Mouse (Mus musculus) midbrain, postnatal 0 days (tissue): ENCODE results near the gene Agk. TPM values are rescaled to one million over a fixed set of nuclear protein-coding genes. Genes with fewer than 3 reads are reported as not detected.
A peak's percentile ranks its signal among the peaks of the same experiment; 100 is the strongest.

ENCODE experiments used
- ATAC-seq: fragments of 200-750 bp; cut with Nextera tagmentation; 2 replicates; pipeline ENCODE4 v1.8.0; 2017; ENCODE audit warnings: moderate number of reproducible peaks, mild to moderate bottlenecking, moderate TSS enrichment, moderate library complexity; ENCODE audit not compliant: low FRiP score
- DNase-seq: peaks from one replicate; pipeline ENCODE4 v3.0.0-alpha.2; 2015; ENCODE audit warnings: low spot score
- H3K27ac ChIP-seq: fragments of 300-500 bp; sonication (generic); 2 replicates; pipeline ENCODE4 v1.5.1; 2014; ENCODE audit warnings: low read depth, mild to moderate bottlenecking, low read length, mixed read lengths
- H3K27me3 ChIP-seq: fragments of 300-500 bp; sonication (generic); 2 replicates; pipeline ENCODE4 v1.6.1; 2014; ENCODE audit warnings: low read length, control low read depth, mixed read lengths; ENCODE audit not compliant: insufficient read depth
- H3K36me3 ChIP-seq: fragments of 300-500 bp; sonication (generic); 2 replicates; pipeline ENCODE4 v1.6.1; 2014; ENCODE audit warnings: low read length, control low read depth, mixed read lengths; ENCODE audit not compliant: insufficient read depth
- H3K4me1 ChIP-seq: fragments of 300-500 bp; sonication (generic); 2 replicates; pipeline ENCODE4 v1.6.1; 2014; ENCODE audit warnings: mild to moderate bottlenecking, control low read depth, antibody characterized with exemption, low read length, mixed read lengths; ENCODE audit not compliant: insufficient read depth
- H3K4me2 ChIP-seq: fragments of 300-500 bp; sonication (generic); 2 replicates; pipeline ENCODE4 v1.6.1; 2014; ENCODE audit warnings: low read depth, mild to moderate bottlenecking, low read length, mixed read lengths; ENCODE audit not compliant: poor library complexity, severe bottlenecking
- H3K4me3 ChIP-seq: fragments of 300-500 bp; sonication (generic); 2 replicates; pipeline ENCODE4 v1.5.1; 2014; ENCODE audit warnings: low read depth, mild to moderate bottlenecking, low read length, moderate library complexity
- H3K9ac ChIP-seq: fragments of 300-500 bp; sonication (generic); replicated peaks from 2 replicates; pipeline ENCODE4 v1.6.1; 2014; ENCODE audit warnings: mild to moderate bottlenecking, low read length, moderate library complexity, mixed read lengths; ENCODE audit not compliant: poor library complexity, severe bottlenecking
- H3K9me3 ChIP-seq: fragments of 300-500 bp; sonication (generic); 2 replicates; pipeline ENCODE4 v1.6.1; 2016; ENCODE audit warnings: low read length, control low read depth
- CTCF ChIP-seq: IDR thresholded peaks from 2 replicates; pipeline ENCODE4 v1.5.1; 2016; ENCODE audit warnings: antibody characterized with exemption, mild to moderate bottlenecking
- WGBS: fragments of 180-500 bp; shearing (Covaris S2); extraction: QIAGEN DNeasy Blood & Tissue Kit; methylation state at CpG from one replicate; pipeline ENCODE4 v1.1.7; 2014; 5-methylcytosine and 5-hydroxymethylcytosine counted together
- polyA plus RNA-seq: library from polyadenylated mRNA; unstranded; fragments of >200 nt; fragmentation: Nextera tagmentation; extraction: Ambion mirVana; gene quantifications from 2 replicates; pipeline ENCODE4 v1.2.1, GENCODE M21; 2015
- total RNA-seq: library from RNA; depleted of rRNA; stranded (reverse); fragments of >200 nt; gene quantifications from 2 replicates; pipeline ENCODE4 v1.2.3, GENCODE M21; 2014

Agk gene
- total and polyA plus RNA-seq, 2 experiments from 2014 or later, result 57.3 to 63.7 TPM

GRCm38 (mm10) chr6:40428696-40429095 lies 103.7 kb downstream of the Agk start:
- no peak overlapping the region for H3K9ac ChIP-seq
- ATAC-seq (no peak), DNase-seq (peak; percentile 50)
- no peak for TF ChIP-seq CTCF
- H3K4me3 ChIP-seq, result no peak overlapping the region
- WGBS, result 66% methylated on average over 3 of the region's 3 CpGs
- H3K4me2 ChIP-seq, result no peak overlapping the region
- H3K9me3 ChIP-seq, result no peaks in the 10 kb centered on the region
- H3K4me1 ChIP-seq, result no peaks in the 10 kb centered on the region
- H3K36me3 ChIP-seq, result no peaks in the 10 kb centered on the region
- no peak overlapping the region for H3K27ac ChIP-seq
- no peaks in the 10 kb centered on the region for H3K27me3 ChIP-seq

DNA sequence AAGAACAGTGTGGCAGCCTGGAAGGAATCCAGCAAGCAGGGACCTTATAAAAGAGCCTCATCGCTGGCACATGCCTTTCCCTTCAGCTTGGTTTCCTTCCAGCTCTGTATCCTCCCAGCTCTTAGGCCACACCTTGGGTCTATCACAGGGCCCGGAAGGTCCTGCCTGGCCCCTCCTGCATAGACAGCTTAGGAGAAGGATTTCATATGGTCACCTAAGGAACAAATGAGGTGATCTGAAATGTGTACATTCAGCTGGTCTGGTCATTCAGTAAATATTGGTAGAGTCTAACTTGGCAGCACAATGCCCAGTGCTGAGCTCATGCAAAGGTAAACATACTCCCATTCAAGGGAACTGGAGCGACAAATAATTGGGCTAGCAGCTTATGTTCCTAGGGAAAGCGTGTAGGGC lies 104.6 kb downstream of the Agk start:
- no peak for ATAC-seq

GRCm38 (mm10) chr6:40430251-40430650 lies 105.3 kb downstream of the Agk start:
- H3K9me3 ChIP-seq, result no peaks in the 10 kb centered on the region
- no peak overlapping the region for H3K4me3 ChIP-seq
- no peaks in the 10 kb centered on the region for H3K27me3 ChIP-seq
- H3K9ac ChIP-seq, result no peak overlapping the region
- TF ChIP-seq CTCF, result no peak
- H3K4me1 ChIP-seq, result 0 out of 2 replicates have a peak, but pooled peaks cover 2% of the 10 kb centered on the region
- H3K36me3 ChIP-seq, result no peaks in the 10 kb centered on the region
- DNase-seq (no peak), ATAC-seq (no peak)
- WGBS, result 93% methylated on average over 3 of the region's 3 CpGs
- H3K27ac ChIP-seq, result no peak overlapping the region
- no peak overlapping the region for H3K4me2 ChIP-seq

More for the DNA sequence above, 104.6 kb downstream of the Agk start:
- Histone ChIP-seq H3K27me3 (no peaks in the 10 kb centered on the region), H3K27ac (no peak overlapping the region), H3K4me3 (no peak overlapping the region), H3K4me1 (0 out of 2 replicates have a peak, but pooled peaks cover 2% of the 10 kb centered on the region), H3K4me2 (no peak overlapping the region), H3K36me3 (no peaks in the 10 kb centered on the region), H3K9me3 (no peaks in the 10 kb centered on the region), H3K9ac (no peak overlapping the region)
- TF ChIP-seq CTCF, result no peak
- peak; percentile 36 for DNase-seq
- WGBS, result 60% methylated on average over 4 of the region's 4 CpGs

- ATAC-seq (no peak), DNase-seq (no peak)
- no peak overlapping the region for H3K27ac ChIP-seq
- no peak overlapping the region for H3K4me3 ChIP-seq
- H3K9ac ChIP-seq, result no peak overlapping the region
- no peaks in the 10 kb centered on the region for H3K36me3 ChIP-seq
- TF ChIP-seq CTCF, result no peak
- no peaks in the 10 kb centered on the region for H3K9me3 ChIP-seq
- H3K27me3 ChIP-seq, result no peaks in the 10 kb centered on the region
- no peak overlapping the region for H3K4me2 ChIP-seq
- 77% methylated on average over 3 of the region's 3 CpGs for WGBS
- 0 out of 2 replicates have a peak, but pooled peaks cover 2% of the 10 kb centered on the region for H3K4me1 ChIP-seq
Measured at GRCm38 (mm10) chr6:40430878-40431277, 105.9 kb downstream of the Agk start.

- H3K4me3 ChIP-seq, result no peak overlapping the region
- no peaks in the 10 kb centered on the region for H3K9me3 ChIP-seq
- no peak for TF ChIP-seq CTCF
- no peak overlapping the region for H3K27ac ChIP-seq
- 0 out of 2 replicates have a peak, but pooled peaks cover 2% of the 10 kb centered on the region for H3K4me1 ChIP-seq
- H3K9ac ChIP-seq, result no peak overlapping the region
- H3K4me2 ChIP-seq, result no peak overlapping the region
- no peak for ATAC-seq
- WGBS, result 71% methylated on average over 4 of the region's 4 CpGs
- H3K36me3 ChIP-seq, result no peaks in the 10 kb centered on the region
- DNase-seq, result peak; percentile 72
- no peaks in the 10 kb centered on the region for H3K27me3 ChIP-seq
Measured at GRCm38 (mm10) chr6:40431356-40431755, 106.4 kb downstream of the Agk start.

DNA sequence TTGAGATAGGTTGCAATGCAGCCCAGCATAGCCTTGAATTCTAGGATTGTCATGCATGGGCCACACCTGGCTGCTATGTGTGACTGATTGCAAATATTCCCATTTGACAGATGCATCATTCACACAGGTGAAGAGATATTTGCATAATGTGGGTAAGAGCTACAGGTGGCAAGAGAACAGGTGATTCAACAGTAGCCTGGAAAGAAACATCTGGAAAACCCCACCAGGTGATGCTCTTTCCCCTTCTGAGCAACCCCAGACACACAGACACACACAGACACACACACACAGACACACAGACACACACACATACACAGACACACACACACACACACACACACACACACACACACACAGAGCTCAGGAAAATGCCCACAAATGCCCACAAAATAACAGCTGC lies 106.8 kb downstream of the Agk start:
- Histone ChIP-seq H3K4me1 (0 out of 2 replicates have a peak, but pooled peaks cover 2% of the 10 kb centered on the region), H3K27ac (no peak overlapping the region), H3K36me3 (no peaks in the 10 kb centered on the region), H3K4me2 (no peak overlapping the region), H3K27me3 (no peaks in the 10 kb centered on the region), H3K9me3 (no peaks in the 10 kb centered on the region), H3K4me3 (no peak overlapping the region), H3K9ac (no peak overlapping the region)
- DNase-seq (no peak), ATAC-seq (no peak)
- no peak for TF ChIP-seq CTCF
